Mouse (Mus musculus) midbrain, embryonic 15.5 days (tissue): ENCODE results near the gene Tbc1d30. TPM values are rescaled to one million over a fixed set of nuclear protein-coding genes. Genes with fewer than 3 reads are reported as not detected.

ENCODE experiments used
- ATAC-seq: fragments of 200-750 bp; cut with Nextera tagmentation; replicated peaks from 2 replicates; pipeline ENCODE4 v1.8.0; 2017; ENCODE audit warnings: moderate TSS enrichment
- H3K27ac ChIP-seq: fragments of 300-500 bp; sonication (generic); 2 replicates; pipeline ENCODE4 v1.5.1; 2015; ENCODE audit warnings: mild to moderate bottlenecking, inconsistent platforms
- H3K27me3 ChIP-seq: fragments of 300-500 bp; sonication (generic); replicated peaks from 2 replicates; pipeline ENCODE4 v1.6.1; 2015; ENCODE audit warnings: inconsistent platforms
- H3K36me3 ChIP-seq: fragments of 300-500 bp; sonication (generic); replicated peaks from 2 replicates; pipeline ENCODE4 v1.6.1; 2015; ENCODE audit warnings: inconsistent platforms
- H3K4me1 ChIP-seq: fragments of 300-500 bp; sonication (generic); 2 replicates; pipeline ENCODE4 v1.6.1; 2015; ENCODE audit warnings: inconsistent platforms
- H3K4me2 ChIP-seq: fragments of 300-500 bp; sonication (generic); 2 replicates; pipeline ENCODE4 v1.6.1; 2015; ENCODE audit warnings: inconsistent platforms, mild to moderate bottlenecking, moderate library complexity
- H3K4me3 ChIP-seq: fragments of 300-500 bp; sonication (generic); 2 replicates; pipeline ENCODE4 v1.5.1; 2015; ENCODE audit warnings: mild to moderate bottlenecking, inconsistent platforms
- H3K9ac ChIP-seq: fragments of 300-500 bp; sonication (generic); 2 replicates; pipeline ENCODE4 v1.6.1; 2015; ENCODE audit warnings: mild to moderate bottlenecking, inconsistent platforms
- H3K9me3 ChIP-seq: fragments of 300-500 bp; sonication (generic); 2 replicates; pipeline ENCODE4 v1.6.1; 2016; ENCODE audit warnings: inconsistent platforms
- WGBS: fragments of 180-500 bp; shearing (Covaris S2); methylation state at CpG from one replicate; pipeline ENCODE4 v1.1.7; 2015; ENCODE audit warnings: mixed read lengths; 5-methylcytosine and 5-hydroxymethylcytosine counted together
- polyA plus RNA-seq: library from polyadenylated mRNA; unstranded; fragments of >200 nt; fragmentation: Nextera tagmentation; extraction: Ambion mirVana; gene quantifications from 2 replicates; pipeline ENCODE4 v1.2.1, GENCODE M21; 2015

Tbc1d30 gene
- polyA plus RNA-seq, 1 experiment from 2014 or later: 14.1 TPM

- Histone ChIP-seq H3K36me3 (peaks cover 2% of the 10 kb centered on the region; the same call in 1 of the 2 replicates), H3K9ac (no peak overlapping the region), H3K4me3 (no peak overlapping the region), H3K27ac (no peak overlapping the region), H3K4me2 (no peak overlapping the region), H3K9me3 (no peaks in the 10 kb centered on the region), H3K27me3 (no peaks in the 10 kb centered on the region), H3K4me1 (no peaks in the 10 kb centered on the region)
- 86% methylated on average over 11 of the region's 11 CpGs for WGBS
- no peak for ATAC-seq
Observed at GRCm38 (mm10) chr10:121280943-121281342, 70.1 kb downstream of the Tbc1d30 start.

GRCm38 (mm10) chr10:121277022-121277471, 74.0 kb downstream of the Tbc1d30 start:
- H3K4me1 ChIP-seq: no peaks in the 10 kb centered on the region
- H3K27ac ChIP-seq: no peak overlapping the region
- H3K27me3 ChIP-seq: no peaks in the 10 kb centered on the region
- peaks cover 16% of the 10 kb centered on the region for H3K36me3 ChIP-seq
- H3K9ac ChIP-seq: no peak overlapping the region
- H3K9me3 ChIP-seq: no peaks in the 10 kb centered on the region
- H3K4me3 ChIP-seq: no peak overlapping the region
- no peak for ATAC-seq
- no peak overlapping the region for H3K4me2 ChIP-seq
- 81% methylated on average over 2 of the region's 2 CpGs for WGBS

- H3K27me3 ChIP-seq: no peaks in the 10 kb centered on the region
- H3K4me1 ChIP-seq: no peaks in the 10 kb centered on the region
- no peak overlapping the region for H3K9ac ChIP-seq
- H3K27ac ChIP-seq: no peak overlapping the region
- H3K4me2 ChIP-seq: no peak overlapping the region
- H3K36me3 ChIP-seq: peaks cover 24% of the 10 kb centered on the region
- ATAC-seq: no peak
- H3K4me3 ChIP-seq: no peak overlapping the region
- 86% methylated on average over 1 of the region's 1 CpGs for WGBS
- H3K9me3 ChIP-seq: no peaks in the 10 kb centered on the region
Observed at GRCm38 (mm10) chr10:121274964-121275363, 76.1 kb downstream of the Tbc1d30 start.

GRCm38 (mm10) chr10:121271002-121271401, 80.1 kb downstream of the Tbc1d30 start:
- Histone ChIP-seq H3K27ac (no peak overlapping the region), H3K9ac (no peak overlapping the region), H3K27me3 (no peaks in the 10 kb centered on the region), H3K4me3 (no peak overlapping the region), H3K4me1 (no peaks in the 10 kb centered on the region), H3K4me2 (no peak overlapping the region), H3K36me3 (peaks cover 31% of the 10 kb centered on the region), H3K9me3 (no peaks in the 10 kb centered on the region)
- WGBS: 87% methylated on average over 8 of the region's 8 CpGs
- ATAC-seq: no peak

GRCm38 (mm10) chr10:121268771-121269170, 82.3 kb downstream of the Tbc1d30 start:
- Histone ChIP-seq H3K9me3 (no peaks in the 10 kb centered on the region), H3K27me3 (no peaks in the 10 kb centered on the region), H3K27ac (no peak overlapping the region), H3K36me3 (peaks cover 26% of the 10 kb centered on the region), H3K4me2 (no peak overlapping the region), H3K4me1 (no peaks in the 10 kb centered on the region), H3K9ac (no peak overlapping the region), H3K4me3 (no peak overlapping the region)
- WGBS: 92% methylated on average over 8 of the region's 8 CpGs
- no peak for ATAC-seq

GRCm38 (mm10) chr10:121264204-121264575, 86.9 kb downstream of the Tbc1d30 start:
- Histone ChIP-seq H3K4me1 (no peaks in the 10 kb centered on the region), H3K4me3 (no peak overlapping the region), H3K9me3 (no peaks in the 10 kb centered on the region), H3K4me2 (no peak overlapping the region), H3K27ac (no peak overlapping the region), H3K27me3 (no peaks in the 10 kb centered on the region), H3K36me3 (peaks cover 20% of the 10 kb centered on the region), H3K9ac (no peak overlapping the region)
- 81% methylated on average over 7 of the region's 7 CpGs for WGBS
- no peak for ATAC-seq

- H3K4me2 ChIP-seq: no peak overlapping the region
- H3K4me1 ChIP-seq: no peaks in the 10 kb centered on the region
- no peaks in the 10 kb centered on the region for H3K9me3 ChIP-seq
- 90% methylated on average over 21 of the region's 21 CpGs for WGBS
- H3K9ac ChIP-seq: no peak overlapping the region
- no peak overlapping the region for H3K4me3 ChIP-seq
- no peaks in the 10 kb centered on the region for H3K27me3 ChIP-seq
- H3K27ac ChIP-seq: no peak overlapping the region
- ATAC-seq: no peak
- peaks cover 20% of the 10 kb centered on the region for H3K36me3 ChIP-seq
Observed at GRCm38 (mm10) chr10:121263520-121264203, 87.4 kb downstream of the Tbc1d30 start.

GRCm38 (mm10) chr10:121262206-121262605, 88.9 kb downstream of the Tbc1d30 start:
- no peak for ATAC-seq
- Histone ChIP-seq H3K4me3 (no peak overlapping the region), H3K27ac (no peak overlapping the region), H3K4me1 (no peaks in the 10 kb centered on the region), H3K9ac (no peak overlapping the region), H3K4me2 (no peak overlapping the region), H3K9me3 (no peaks in the 10 kb centered on the region), H3K27me3 (no peaks in the 10 kb centered on the region), H3K36me3 (peaks cover 20% of the 10 kb centered on the region)
- WGBS: 93% methylated on average over 8 of the region's 8 CpGs

- Histone ChIP-seq H3K4me1 (no peaks in the 10 kb centered on the region), H3K4me3 (no peak overlapping the region), H3K27me3 (no peaks in the 10 kb centered on the region), H3K4me2 (no peak overlapping the region), H3K9ac (no peak overlapping the region), H3K27ac (no peak overlapping the region), H3K9me3 (no peaks in the 10 kb centered on the region), H3K36me3 (peaks cover 13% of the 10 kb centered on the region; the same call in 1 of the 2 replicates)
- no peak for ATAC-seq
- 90% methylated on average over 6 of the region's 6 CpGs for WGBS
Observed at GRCm38 (mm10) chr10:121261036-121261592, 90.0 kb downstream of the Tbc1d30 start.

GRCm38 (mm10) chr10:121256115-121256825, 94.8 kb downstream of the Tbc1d30 start:
- H3K4me2 ChIP-seq: no peak overlapping the region
- no peaks in the 10 kb centered on the region for H3K36me3 ChIP-seq
- ATAC-seq: peak; percentile 66
- no peaks in the 10 kb centered on the region for H3K27me3 ChIP-seq
- no peaks in the 10 kb centered on the region for H3K4me1 ChIP-seq
- no peaks in the 10 kb centered on the region for H3K9me3 ChIP-seq
- H3K9ac ChIP-seq: no peak overlapping the region
- WGBS: 26% methylated on average over 17 of the region's 17 CpGs
- H3K27ac ChIP-seq: no peak overlapping the region
- H3K4me3 ChIP-seq: no peak overlapping the region

GRCm38 (mm10) chr10:121255465-121255864, 95.6 kb downstream of the Tbc1d30 start:
- H3K27ac ChIP-seq: no peak overlapping the region
- WGBS: 91% methylated on average over 5 of the region's 5 CpGs
- ATAC-seq: no peak

GRCm38 (mm10) chr10:121254343-121254742, 96.7 kb downstream of the Tbc1d30 start:
- Histone ChIP-seq H3K4me2 (no peak overlapping the region), H3K27ac (no peak overlapping the region), H3K36me3 (no peaks in the 10 kb centered on the region), H3K27me3 (no peaks in the 10 kb centered on the region), H3K4me3 (no peak overlapping the region), H3K9me3 (no peaks in the 10 kb centered on the region), H3K9ac (no peak overlapping the region), H3K4me1 (no peaks in the 10 kb centered on the region)
- ATAC-seq: no peak
- 86% methylated on average over 8 of the region's 8 CpGs for WGBS

More at GRCm38 (mm10) chr10:121255465-121255864, 95.6 kb downstream of the Tbc1d30 start:
- no peak overlapping the region for H3K4me3 ChIP-seq
- no peaks in the 10 kb centered on the region for H3K36me3 ChIP-seq
- no peaks in the 10 kb centered on the region for H3K9me3 ChIP-seq
- H3K4me2 ChIP-seq: no peak overlapping the region
- H3K9ac ChIP-seq: no peak overlapping the region
- H3K27me3 ChIP-seq: no peaks in the 10 kb centered on the region
- H3K4me1 ChIP-seq: no peaks in the 10 kb centered on the region
